Mouse (Mus musculus) left cerebral cortex, adult 18-20 months (tissue): ENCODE results near the gene Tmcc3. TPM values are rescaled to one million over a fixed set of nuclear protein-coding genes. Genes with fewer than 3 reads are reported as not detected.
A peak's percentile ranks its signal among the peaks of the same experiment; 100 is the strongest.

Source experiments
- DNase-seq, 2 experiments: peaks; one replicate each; pipeline ENCODE4 v3.0.0; 2021 to 2022; ENCODE audit warnings: low spot score in 2 of 2, mixed read lengths in 1 of 2
- total RNA-seq, 2 experiments: library from RNA; stranded (reverse); gene quantifications; 2 replicates each; pipeline ENCODE4 v1.2.3; 2021

Gene Tmcc3
- total RNA-seq, 2 experiments from 2014 or later: 21.3 to 31.9 TPM

- DNase-seq: no peak
Observed at GRCm38 (mm10) chr10:94413770-94414651, 102.3 kb downstream of the Tmcc3 start.

- DNase-seq: no peak
Observed at GRCm38 (mm10) chr10:94415950-94416844, 104.4 kb downstream of the Tmcc3 start.

- no peak for DNase-seq
Observed at GRCm38 (mm10) chr10:94417643-94418042, 105.9 kb downstream of the Tmcc3 start.

GRCm38 (mm10) chr10:94426000-94426920 lies 114.5 kb downstream of the Tmcc3 start:
- DNase-seq: peak; percentile 39 to 59

GRCm38 (mm10) chr10:94426921-94427270 lies 115.1 kb downstream of the Tmcc3 start:
- DNase-seq: no peak

- no peak for DNase-seq
Observed at GRCm38 (mm10) chr10:94428186-94428942, 116.6 kb downstream of the Tmcc3 start.

GRCm38 (mm10) chr10:94430566-94430965 lies 118.8 kb downstream of the Tmcc3 start:
- no peak for DNase-seq

GRCm38 (mm10) chr10:94432933-94433332 lies 121.2 kb downstream of the Tmcc3 start:
- no peak for DNase-seq

- no peak for DNase-seq
Observed at GRCm38 (mm10) chr10:94433901-94434300, 122.2 kb downstream of the Tmcc3 start.

- DNase-seq: no peak
Observed at GRCm38 (mm10) chr10:94442725-94443124, 131.0 kb downstream of the Tmcc3 start.

- no peak for DNase-seq
Observed at GRCm38 (mm10) chr10:94443453-94443852, 131.7 kb downstream of the Tmcc3 start.

- no peak for DNase-seq
Observed at GRCm38 (mm10) chr10:94445192-94445591, 133.4 kb downstream of the Tmcc3 start.

- no peak for DNase-seq
Observed at GRCm38 (mm10) chr10:94446379-94447008, 134.7 kb downstream of the Tmcc3 start.

GRCm38 (mm10) chr10:94449676-94450075 lies 137.9 kb downstream of the Tmcc3 start:
- no peak for DNase-seq

- no peak for DNase-seq
Observed at GRCm38 (mm10) chr10:94450781-94451180, 139.0 kb downstream of the Tmcc3 start.

- no peak for DNase-seq
Observed at GRCm38 (mm10) chr10:94457454-94457853, 145.7 kb downstream of the Tmcc3 start.

- DNase-seq: no peak
Observed at GRCm38 (mm10) chr10:94458690-94459089, 146.9 kb downstream of the Tmcc3 start.

- DNase-seq: no peak
Observed at GRCm38 (mm10) chr10:94461378-94461777, 149.6 kb downstream of the Tmcc3 start.

GRCm38 (mm10) chr10:94461871-94462270 lies 150.1 kb downstream of the Tmcc3 start:
- DNase-seq: no peak
